Mouse (Mus musculus): ENCODE results near the gene Zfp110.

Zfp110 gene

DNA sequence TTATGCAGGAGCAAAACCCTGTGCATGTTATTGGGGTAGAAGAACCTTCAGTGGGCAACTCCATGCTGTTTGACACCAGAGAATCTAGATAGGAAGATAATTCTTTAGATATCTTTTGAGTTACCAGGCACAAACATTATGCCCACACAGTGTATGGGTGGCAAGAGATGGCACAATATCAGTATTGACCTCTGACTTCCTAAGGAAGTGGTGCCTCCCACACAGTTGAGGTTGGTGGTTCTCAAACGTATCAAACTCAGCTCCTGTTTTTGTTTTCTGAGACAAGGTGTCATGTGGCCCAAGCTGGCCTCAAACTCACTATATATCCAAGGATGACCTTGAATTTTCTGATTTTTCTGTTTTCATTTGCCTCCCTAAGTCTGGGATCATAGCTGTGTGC is 56.8 kb downstream of the Zfp110 start:
- DNase-seq (ENCODE audit: low read depth in 1 of 2, low spot score in 2 of 2), result no peak

- peak; percentile 69 to 76 for DNase-seq (ENCODE audit: low read depth in 1 of 2, low spot score in 2 of 2)
Observed at GRCm38 (mm10) chr7:12897655-12898410, 63.3 kb downstream of the Zfp110 start, which contains the start of gene Zscan22. Zscan22 (plus strand) TSS chr7:12897815.

Measured in monocyte, adult 2 months (primary cell).